Mouse (Mus musculus) lung, adult 2 months (tissue): Measurements from ENCODE around the gene Ccdc22. TPM values are rescaled to one million over a fixed set of nuclear protein-coding genes. Genes with fewer than 3 reads are reported as not detected.
A peak's percentile ranks its signal among the peaks of the same experiment; 100 is the strongest.

Source experiments
- DNase-seq: peaks from one replicate; pipeline ENCODE4 v3.0.0; 2022
- H3K4me1 ChIP-seq: fragments of 200-500 bp; 2 replicates; pipeline ENCODE4 v1.6.1; 2011; ENCODE audit warnings: low read length; ENCODE audit not compliant: control insufficient read depth, insufficient read depth
- H3K4me3 ChIP-seq: fragments of 200-500 bp; replicated peaks from 2 replicates; pipeline ENCODE3; 2011; ENCODE audit warnings: low read depth, mild to moderate bottlenecking, control low read depth, low read length; ENCODE audit errors: extremely low read depth
- CTCF ChIP-seq: fragments of 200-500 bp; IDR thresholded peaks from 2 replicates; pipeline ENCODE4 v1.5.1; 2011; ENCODE audit warnings: mild to moderate bottlenecking, low read length, control low read depth; ENCODE audit not compliant: insufficient read depth
- POLR2A ChIP-seq: fragments of 200-500 bp; IDR thresholded peaks from 2 replicates; pipeline ENCODE4 v1.6.1; 2011; ENCODE audit warnings: low read depth, mild to moderate bottlenecking, control low read depth, low read length, borderline replicate concordance; ENCODE audit errors: extremely low read depth
- WGBS: fragments of 180-500 bp; shearing (Covaris S2); methylation state at CpG from one replicate; pipeline ENCODE4 v1.1.7; 2018; 5-methylcytosine and 5-hydroxymethylcytosine counted together
- polyA plus RNA-seq: library from polyadenylated mRNA; depleted of rRNA; stranded (reverse); fragments of >200 nt; gene quantifications from 2 replicates; pipeline ENCODE4 v1.2.3, GENCODE M21; 2012; rRNA removed

The Ccdc22 gene
- polyA plus RNA-seq: 14.5 and 15.6 TPM in 2 replicates

- TF ChIP-seq POLR2A: peak; percentile 32; the same call in 1 of the 2 replicates
- TF ChIP-seq CTCF: no peak
- Histone ChIP-seq H3K4me3 (peak within 1 kb of the TSS; percentile 95), H3K4me1 (no peaks in the 10 kb centered on the region)
- DNase-seq: peak; percentile 77
- 26% methylated on average over 28 of the region's 28 CpGs for WGBS
Observed at GRCm38 (mm10) chrX:7604879-7605574, at the start of gene Ccdc22. Gene Ccdc22 (minus strand): TSS chrX:7605517.

- peaks cover 2% of the 10 kb centered on the region; the same call in 1 of the 2 replicates for H3K4me1 ChIP-seq
- peak overlapping the region; percentile 64 for H3K4me3 ChIP-seq
- TF ChIP-seq CTCF (no peak), POLR2A (peak; percentile 73; the same call in 1 of the 2 replicates)
- 24% methylated on average over 25 of the region's 25 CpGs for WGBS
- peak; percentile 80 for DNase-seq
Observed at GRCm38 (mm10) chrX:7648671-7649304, 43.5 kb upstream of the Ccdc22 start.

- no peak overlapping the region for H3K4me3 ChIP-seq
- 0 out of 2 replicates have a peak, but pooled peaks have one; percentile 22 for TF ChIP-seq CTCF
- no peak for TF ChIP-seq POLR2A
- H3K4me1 ChIP-seq: peaks cover 2% of the 10 kb centered on the region; the same call in 1 of the 2 replicates
- WGBS: 16% methylated on average over 5 of the region's 5 CpGs
- DNase-seq: peak; percentile 69
Observed at GRCm38 (mm10) chrX:7645349-7645748, 40.0 kb upstream of the Ccdc22 start.

- no peak for TF ChIP-seq CTCF
- no peak for TF ChIP-seq POLR2A
- no peak overlapping the region for H3K4me3 ChIP-seq
- DNase-seq: no peak
- WGBS: 44% methylated on average over 12 of the region's 12 CpGs
- no peaks in the 10 kb centered on the region for H3K4me1 ChIP-seq
Observed at GRCm38 (mm10) chrX:7640785-7641184, 35.5 kb upstream of the Ccdc22 start.

- TF ChIP-seq POLR2A (no peak), CTCF (no peak)
Observed at GRCm38 (mm10) chrX:7639536-7640325, 34.4 kb upstream of the Ccdc22 start.

GRCm38 (mm10) chrX:7638401-7639091, 33.2 kb upstream of the Ccdc22 start, which contains the start of gene Syp:
Gene Syp (plus strand): TSS chrX:7638471.
- Histone ChIP-seq H3K4me3 (peak within 1 kb of the TSS; percentile 29), H3K4me1 (no peaks in the 10 kb centered on the region)
- TF ChIP-seq POLR2A (no peak), CTCF (no peak)
- DNase-seq: peak; percentile 46
- WGBS: 28% methylated on average over 40 of the region's 42 CpGs

More at GRCm38 (mm10) chrX:7639536-7640325, 34.4 kb upstream of the Ccdc22 start:
- no peaks in the 10 kb centered on the region for H3K4me1 ChIP-seq
- no peak for DNase-seq
- WGBS: 35% methylated on average over 13 of the region's 13 CpGs
- no peak overlapping the region for H3K4me3 ChIP-seq

- no peak for DNase-seq
- H3K4me3 ChIP-seq: no peak overlapping the region
- 55% methylated on average over 3 of the region's 3 CpGs for WGBS
- no peaks in the 10 kb centered on the region for H3K4me1 ChIP-seq
- TF ChIP-seq CTCF: no peak
- TF ChIP-seq POLR2A: no peak
Observed at GRCm38 (mm10) chrX:7635101-7635500, 29.8 kb upstream of the Ccdc22 start.

GRCm38 (mm10) chrX:7632560-7632959, 27.2 kb upstream of the Ccdc22 start:
- WGBS: 80% methylated on average over 6 of the region's 6 CpGs

More at GRCm38 (mm10) chrX:7632560-7632959, 27.2 kb upstream of the Ccdc22 start:
- H3K4me3 ChIP-seq: no peak overlapping the region
- TF ChIP-seq CTCF (no peak), POLR2A (no peak)
- DNase-seq: no peak
- no peaks in the 10 kb centered on the region for H3K4me1 ChIP-seq
